Mouse (Mus musculus) thymus, adult 2 months (tissue): Measurements from ENCODE around the gene Lhx3. TPM values are rescaled to one million over a fixed set of nuclear protein-coding genes. Genes with fewer than 3 reads are reported as not detected.

Experiments
- DNase-seq: peaks from one replicate; pipeline ENCODE4 v3.0.0; 2021
- H3K27ac ChIP-seq: fragments of 200-500 bp; 2 replicates; pipeline ENCODE4 v1.5.1; 2012; ENCODE audit warnings: low read length, control low read depth; ENCODE audit not compliant: control insufficient read depth, insufficient read depth
- H3K27me3 ChIP-seq: fragments of 200-500 bp; 2 replicates; pipeline ENCODE4 v1.6.1; 2012; ENCODE audit warnings: mild to moderate bottlenecking, low read length, moderate library complexity, mixed read lengths; ENCODE audit not compliant: control insufficient read depth, insufficient read depth
- H3K36me3 ChIP-seq: fragments of 200-500 bp; 2 replicates; pipeline ENCODE4 v1.6.1; 2012; ENCODE audit warnings: mild to moderate bottlenecking, low read length, moderate library complexity; ENCODE audit not compliant: control insufficient read depth, insufficient read depth
- H3K4me1 ChIP-seq: fragments of 200-500 bp; replicated peaks from 2 replicates; pipeline ENCODE4 v1.6.1; 2012; ENCODE audit warnings: low read length; ENCODE audit not compliant: control insufficient read depth, insufficient read depth
- H3K4me3 ChIP-seq: fragments of 200-500 bp; 2 replicates; pipeline ENCODE4 v1.5.1; 2012; ENCODE audit warnings: mild to moderate bottlenecking, low read length, control low read depth, moderate library complexity; ENCODE audit not compliant: control insufficient read depth, insufficient read depth
- CTCF ChIP-seq: fragments of 200-500 bp; IDR thresholded peaks from 2 replicates; pipeline ENCODE4 v1.5.1; 2012; ENCODE audit warnings: mild to moderate bottlenecking, control low read depth, low read length, moderate library complexity, borderline replicate concordance; ENCODE audit not compliant: control insufficient read depth, poor library complexity, insufficient read depth; ENCODE audit errors: extremely low read depth
- POLR2A ChIP-seq: fragments of 200-500 bp; IDR thresholded peaks from 2 replicates; pipeline ENCODE4 v1.6.1; 2012; ENCODE audit warnings: mild to moderate bottlenecking, low read length, control low read depth, moderate library complexity; ENCODE audit not compliant: control insufficient read depth, poor library complexity, insufficient read depth; ENCODE audit errors: extremely low read depth
- WGBS: fragments of 180-500 bp; shearing (Covaris S2); methylation state at CpG from one replicate; pipeline ENCODE4 v1.1.7; 2018; 5-methylcytosine and 5-hydroxymethylcytosine counted together
- polyA plus RNA-seq: library from polyadenylated mRNA; depleted of rRNA; stranded (reverse); fragments of >200 nt; gene quantifications from 2 replicates; pipeline ENCODE4 v1.2.3, GENCODE M21; 2012; rRNA removed

Gene Lhx3
- polyA plus RNA-seq, result 0.19 and 0.47 TPM in 2 replicates

GRCm38 (mm10) chr2:26208126-26208789 lies at the start of gene Lhx3:
TSS of gene Lhx3 (minus strand) at chr2:26208289.
- peak; percentile 64 for DNase-seq
- Histone ChIP-seq H3K4me1 (no peaks in the 10 kb centered on the region), H3K36me3 (peaks cover 23% of the 10 kb centered on the region), H3K4me3 (no peak within 1 kb of the TSS), H3K27ac (no peak within 1 kb of the TSS), H3K27me3 (peaks cover 10% of the 10 kb centered on the region; the same call in 1 of the 2 replicates)
- no peak for TF ChIP-seq CTCF
- TF ChIP-seq POLR2A, result no peak
- WGBS, result 20% methylated on average over 19 of the region's 19 CpGs

- 93% methylated on average over 16 of the region's 16 CpGs for WGBS
These were observed 49.4 kb upstream of the Lhx3 start for GRCm38 (mm10) chr2:26257315-26258096.

GRCm38 (mm10) chr2:26254816-26255215 lies 46.7 kb upstream of the Lhx3 start:
- H3K36me3 ChIP-seq, result no peaks in the 10 kb centered on the region
- H3K27me3 ChIP-seq, result no peaks in the 10 kb centered on the region
- no peak overlapping the region for H3K27ac ChIP-seq
- 0 out of 2 replicates have a peak, but pooled peaks cover 3% of the 10 kb centered on the region for H3K4me1 ChIP-seq
- no peak for DNase-seq
- TF ChIP-seq CTCF (no peak), POLR2A (no peak)
- 95% methylated on average over 4 of the region's 4 CpGs for WGBS
- H3K4me3 ChIP-seq, result no peak overlapping the region

More at GRCm38 (mm10) chr2:26257315-26258096, 49.4 kb upstream of the Lhx3 start:
- Histone ChIP-seq H3K4me3 (no peak overlapping the region), H3K27ac (no peak overlapping the region), H3K27me3 (no peaks in the 10 kb centered on the region), H3K36me3 (no peaks in the 10 kb centered on the region), H3K4me1 (0 out of 2 replicates have a peak, but pooled peaks cover 3% of the 10 kb centered on the region)
- DNase-seq, result no peak
- TF ChIP-seq CTCF, result no peak
- TF ChIP-seq POLR2A, result no peak

GRCm38 (mm10) chr2:26252514-26253206 lies 44.6 kb upstream of the Lhx3 start:
- DNase-seq, result no peak
- WGBS, result 40% methylated on average over 8 of the region's 8 CpGs
- TF ChIP-seq POLR2A (no peak), CTCF (no peak)

GRCm38 (mm10) chr2:26247531-26247930 lies 39.4 kb upstream of the Lhx3 start:
- Histone ChIP-seq H3K27ac (no peak overlapping the region), H3K4me1 (no peaks in the 10 kb centered on the region), H3K36me3 (no peaks in the 10 kb centered on the region), H3K27me3 (no peaks in the 10 kb centered on the region), H3K4me3 (no peak overlapping the region)
- DNase-seq, result no peak
- WGBS, result 73% methylated on average over 3 of the region's 3 CpGs
- TF ChIP-seq POLR2A, result no peak
- TF ChIP-seq CTCF, result no peak

More at GRCm38 (mm10) chr2:26252514-26253206, 44.6 kb upstream of the Lhx3 start:
- Histone ChIP-seq H3K4me1 (0 out of 2 replicates have a peak, but pooled peaks cover 3% of the 10 kb centered on the region), H3K27me3 (no peaks in the 10 kb centered on the region), H3K4me3 (no peak overlapping the region), H3K36me3 (no peaks in the 10 kb centered on the region), H3K27ac (no peak overlapping the region)

GRCm38 (mm10) chr2:26240841-26241240 lies 32.8 kb upstream of the Lhx3 start:
- Histone ChIP-seq H3K36me3 (no peaks in the 10 kb centered on the region), H3K4me1 (peaks cover 5% of the 10 kb centered on the region), H3K27ac (no peak overlapping the region), H3K27me3 (no peaks in the 10 kb centered on the region), H3K4me3 (no peak overlapping the region)
- 93% methylated on average over 3 of the region's 3 CpGs for WGBS
- TF ChIP-seq POLR2A (no peak), CTCF (no peak)
- DNase-seq, result no peak
